9 mouse cellular contexts compared by ENCODE assay signal in genomic region chr8:11277602-11278051, GRCm38 (mm10). TPM values are rescaled to one million over a fixed set of nuclear protein-coding genes. Genes with fewer than 3 reads are reported as not detected.
DNase-seq lines count a peak whose midpoint lies in the region; ATAC-seq and TF ChIP-seq lines count a peak whose summit lies in the region.
"Had no signal": no experiment of that assay in that cellular context is flagged by ENCODE, and none has a peak within 500 bp of the region (broad histone marks: within the 10 kb centered on the region; RNA-seq: fewer than 3 reads in every experiment).

No protein-coding gene starts in this region.

- H3K9ac ChIP-seq in forebrain, embryonic 16.5 days (replicated peaks; ENCODE audit: low read depth, low read length), result no peak overlapping the region
- H3K9ac ChIP-seq in neural tube, embryonic 15.5 days (replicated peaks), result no peak overlapping the region
- no peak overlapping the region for H3K9ac ChIP-seq in intestine, postnatal 0 days (ENCODE audit: low read depth, low read length)
- no peak overlapping the region for H3K9ac ChIP-seq in stomach, embryonic 15.5 days

- no peak overlapping the region for H3K4me2 ChIP-seq in forebrain, embryonic 16.5 days (ENCODE audit: low read length)
- H3K4me2 ChIP-seq in neural tube, embryonic 15.5 days, result no peak overlapping the region
- H3K4me2 ChIP-seq in intestine, postnatal 0 days (replicated peaks; ENCODE audit: low read depth), result no peak overlapping the region
- no peak overlapping the region for H3K4me2 ChIP-seq in stomach, embryonic 15.5 days

- peaks cover 44% of the 10 kb centered on the region for H3K4me1 ChIP-seq in forebrain, embryonic 10.5 days
- peaks cover 9% of the 10 kb centered on the region; the same call in 1 of the 2 replicates for H3K4me1 ChIP-seq in forebrain, embryonic 16.5 days (replicated peaks; ENCODE audit: control insufficient read depth, insufficient read depth, low read length)
- H3K4me1 ChIP-seq in neural tube, embryonic 15.5 days, result peaks cover 19% of the 10 kb centered on the region
- H3K4me1 ChIP-seq in intestine, postnatal 0 days (replicated peaks; ENCODE audit: control insufficient read depth, insufficient read depth, low read length), result no peaks in the 10 kb centered on the region
- H3K4me1 ChIP-seq in stomach, embryonic 15.5 days, result peaks cover 46% of the 10 kb centered on the region

- ATAC-seq in forebrain, embryonic 16.5 days, result no peak
- no peak for ATAC-seq in neural tube, embryonic 15.5 days (ENCODE audit: low FRiP score)
- ATAC-seq in intestine, postnatal 0 days, result no peak
- ATAC-seq in stomach, embryonic 15.5 days (ENCODE audit: insufficient read depth, low FRiP score, low read depth), result no peak
- ATAC-seq in megakaryocyte-erythroid progenitor cell, adult 5-6 weeks (replicated peaks; ENCODE audit: low FRiP score, low TSS enrichment, poor library complexity, severe bottlenecking), result no peak

- H3K27me3 ChIP-seq in forebrain, embryonic 10.5 days (ENCODE audit: poor library complexity, severe bottlenecking), result no peaks in the 10 kb centered on the region
- no peaks in the 10 kb centered on the region for H3K27me3 ChIP-seq in forebrain, embryonic 16.5 days (replicated peaks; ENCODE audit: control insufficient read depth, insufficient read depth, low read length)
- H3K27me3 ChIP-seq in neural tube, embryonic 15.5 days (replicated peaks), result no peaks in the 10 kb centered on the region
- H3K27me3 ChIP-seq in intestine, postnatal 0 days (replicated peaks; ENCODE audit: control insufficient read depth, insufficient read depth, low read length), result no peaks in the 10 kb centered on the region
- H3K27me3 ChIP-seq in stomach, embryonic 15.5 days (replicated peaks), result no peaks in the 10 kb centered on the region

- H3K9me3 ChIP-seq in forebrain, embryonic 10.5 days, result peaks cover 3% of the 10 kb centered on the region; the same call in 1 of the 2 replicates
- no peaks in the 10 kb centered on the region for H3K9me3 ChIP-seq in forebrain, embryonic 16.5 days (ENCODE audit: control insufficient read depth, low read length)
- no peaks in the 10 kb centered on the region for H3K9me3 ChIP-seq in neural tube, embryonic 15.5 days (replicated peaks)
- no peaks in the 10 kb centered on the region for H3K9me3 ChIP-seq in intestine, postnatal 0 days (ENCODE audit: control insufficient read depth)
- no peaks in the 10 kb centered on the region for H3K9me3 ChIP-seq in stomach, embryonic 15.5 days

- H3K4me3 ChIP-seq in forebrain, embryonic 10.5 days, result no peak overlapping the region
- no peak overlapping the region for H3K4me3 ChIP-seq in forebrain, embryonic 16.5 days (replicated peaks; ENCODE audit: low read length)
- no peak overlapping the region for H3K4me3 ChIP-seq in neural tube, embryonic 15.5 days (replicated peaks)
- H3K4me3 ChIP-seq in intestine, postnatal 0 days (ENCODE audit: low read depth, low read length), result no peak overlapping the region
- H3K4me3 ChIP-seq in stomach, embryonic 15.5 days (replicated peaks), result no peak overlapping the region

- peaks cover 8% of the 10 kb centered on the region for H3K36me3 ChIP-seq in forebrain, embryonic 10.5 days (replicated peaks)
- H3K36me3 ChIP-seq in forebrain, embryonic 16.5 days (ENCODE audit: control insufficient read depth, insufficient read depth), result no peaks in the 10 kb centered on the region
- H3K36me3 ChIP-seq in neural tube, embryonic 15.5 days, result no peaks in the 10 kb centered on the region
- no peaks in the 10 kb centered on the region; the same call in 1 of the 2 replicates for H3K36me3 ChIP-seq in intestine, postnatal 0 days (ENCODE audit: control insufficient read depth, insufficient read depth)
- H3K36me3 ChIP-seq in stomach, embryonic 15.5 days, result no peaks in the 10 kb centered on the region

- TF ChIP-seq CTCF in intestine, postnatal 0 days (IDR thresholded peaks at IDR 0.05; ENCODE audit: low read depth), result no peak

- no peak for DNase-seq in forebrain, embryonic 10.5 days (ENCODE audit: extremely low spot score, low spot score)
- no peak for DNase-seq in neural tube, embryonic 10.5 days (ENCODE audit: extremely low spot score, low spot score)
- DNase-seq in cerebellum, postnatal 4 days (ENCODE audit: low spot score in 2 of 2), result no peak

- H3K27ac ChIP-seq in forebrain, embryonic 10.5 days, result peak overlapping the region; percentile 66; the same call in 1 of the 2 replicates
- no peak overlapping the region for H3K27ac ChIP-seq in forebrain, embryonic 16.5 days (ENCODE audit: low read length)
- peak overlapping the region; percentile 61 for H3K27ac ChIP-seq in neural tube, embryonic 15.5 days (replicated peaks)
- peak overlapping the region; percentile 31; the same call in 1 of the 2 replicates for H3K27ac ChIP-seq in intestine, postnatal 0 days (ENCODE audit: low read depth, low read length)
- peak overlapping the region; percentile 87 for H3K27ac ChIP-seq in stomach, embryonic 15.5 days

- 76% methylated on average over 3 of the region's 3 CpGs for WGBS in forebrain, embryonic 10.5 days
- whole genome bisulfite sequencing in forebrain, embryonic 16.5 days, result 73% methylated on average over 3 of the region's 3 CpGs
- WGBS in neural tube, embryonic 15.5 days, result 83% methylated on average over 3 of the region's 3 CpGs
- 58% methylated on average over 3 of the region's 3 CpGs for WGBS in intestine, postnatal 0 days
- 69% methylated on average over 3 of the region's 3 CpGs for whole genome bisulfite sequencing in stomach, embryonic 15.5 days

RNA-seq across cellular contexts. Expression of gene Col4a2, which starts 35.0 kb away (rescaled TPM):
- polyA plus RNA-seq in forebrain, embryonic 10.5 days (2016; fragmentation: Nextera tagmentation; extraction: Ambion mirVana), result 47.1 and 49.4 TPM in 2 replicates
- polyA plus RNA-seq in forebrain, embryonic 16.5 days (2015; fragmentation: Nextera tagmentation; extraction: Ambion mirVana), result 29.1 and 35.3 TPM in 2 replicates
- polyA plus RNA-seq in neural tube, embryonic 15.5 days (2015; fragmentation: Nextera tagmentation; extraction: Ambion mirVana), result 35.4 and 43.7 TPM in 2 replicates
- polyA plus RNA-seq in intestine, postnatal 0 days (2015; fragmentation: Nextera tagmentation; extraction: Ambion mirVana), result 44.5 and 44.8 TPM in 2 replicates
- polyA plus RNA-seq in stomach, embryonic 15.5 days (2015; fragmentation: Nextera tagmentation; extraction: Ambion mirVana), result 72.1 and 81.2 TPM in 2 replicates
- 0.20 and 0.35 TPM in 2 replicates for total RNA-seq in megakaryocyte-erythroid progenitor cell, adult 5-6 weeks (2014; fragmentation: Nextera tagmentation)
- total RNA-seq in megakaryocyte-erythroid progenitor cell, adult 5-6 weeks (2017), result 0.56 and 0.57 TPM in 2 replicates
- total RNA-seq: neutrophil, adult 5-6 weeks had no signal

RNA-seq across cellular contexts. Expression of gene Col4a1, which starts 35.0 kb away (rescaled TPM):
- 123 and 129 TPM in 2 replicates for polyA plus RNA-seq in forebrain, embryonic 10.5 days (2016; fragmentation: Nextera tagmentation; extraction: Ambion mirVana)
- polyA plus RNA-seq in forebrain, embryonic 16.5 days (2015; fragmentation: Nextera tagmentation; extraction: Ambion mirVana), result 69.0 and 90.6 TPM in 2 replicates
- 79.3 and 96.2 TPM in 2 replicates for polyA plus RNA-seq in neural tube, embryonic 15.5 days (2015; fragmentation: Nextera tagmentation; extraction: Ambion mirVana)
- 84.5 and 85.5 TPM in 2 replicates for polyA plus RNA-seq in intestine, postnatal 0 days (2015; fragmentation: Nextera tagmentation; extraction: Ambion mirVana)
- polyA plus RNA-seq in stomach, embryonic 15.5 days (2015; fragmentation: Nextera tagmentation; extraction: Ambion mirVana), result 191 and 208 TPM in 2 replicates
- total RNA-seq in megakaryocyte-erythroid progenitor cell, adult 5-6 weeks (2014; fragmentation: Nextera tagmentation), result not detected in 2 replicates
- total RNA-seq in megakaryocyte-erythroid progenitor cell, adult 5-6 weeks (2017), result 0.34 TPM in 1 of 2 replicates, not detected in the other
- total RNA-seq: neutrophil, adult 5-6 weeks had no signal
